Mouse (Mus musculus) mouse embryonic stem cell (cell line): ENCODE results near the gene Ankrd23.

Experiments
- in situ Hi-C, 2 experiments: fragments of 300-500 bp; cut with MboI; formaldehyde crosslinking; loops; 1 replicate in 1 of 2; 3 replicates in 1 of 2; pipeline ENCODE4 v1.14.3; 2019 to 2020; ENCODE audit warnings: low sequenced_read_pairs in 2 of 2, low pct_unique_long_range_greater_than_20kb in 1 of 2, mixed read lengths in 1 of 2; ENCODE audit not compliant: unreplicated experiment in 1 of 2

Gene Ankrd23

DNA sequence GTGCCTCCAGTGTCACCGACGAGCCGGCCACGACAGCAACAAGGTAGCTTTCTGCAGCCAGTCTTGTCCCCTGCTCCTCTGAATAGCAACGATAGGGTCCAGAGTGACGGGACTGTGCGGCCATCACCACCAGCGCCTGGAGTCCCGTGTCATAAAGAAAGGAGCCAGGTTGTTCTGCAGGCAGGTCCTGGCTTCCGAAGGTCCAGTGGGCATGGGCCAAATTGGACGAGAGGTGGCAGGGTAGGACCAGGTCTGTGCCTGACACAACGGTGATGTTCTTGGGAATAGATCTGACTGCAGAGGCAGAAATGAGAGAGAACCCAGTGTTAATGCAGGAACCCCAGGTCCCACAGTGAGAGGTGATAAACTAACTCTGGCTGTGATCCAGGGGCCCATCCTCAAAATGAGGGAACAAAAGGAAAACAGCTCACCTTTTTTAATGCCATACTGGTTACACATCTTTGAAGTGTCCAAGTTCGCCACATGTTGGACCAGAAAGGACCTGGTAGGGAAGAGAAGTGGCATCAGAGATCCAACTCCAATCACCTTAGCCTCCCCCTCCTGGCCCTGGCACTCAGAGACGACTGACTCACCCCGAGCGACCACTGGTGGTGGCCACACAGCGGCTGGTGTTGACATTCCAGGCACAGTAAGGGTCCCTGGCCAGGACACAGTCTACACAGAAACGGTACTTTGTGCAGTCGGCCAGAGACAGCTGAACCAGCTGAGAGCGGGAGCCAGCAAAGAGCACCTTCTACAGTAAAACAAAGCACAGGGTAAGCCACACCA, 13.6 kb upstream of the Ankrd23 start:
- in situ Hi-C loops, result loop anchor here in 1 of 2 experiments (10.0 kb wide), 1 partner anchor 65 kb away; no protein-coding TSS in a partner anchor

DNA sequence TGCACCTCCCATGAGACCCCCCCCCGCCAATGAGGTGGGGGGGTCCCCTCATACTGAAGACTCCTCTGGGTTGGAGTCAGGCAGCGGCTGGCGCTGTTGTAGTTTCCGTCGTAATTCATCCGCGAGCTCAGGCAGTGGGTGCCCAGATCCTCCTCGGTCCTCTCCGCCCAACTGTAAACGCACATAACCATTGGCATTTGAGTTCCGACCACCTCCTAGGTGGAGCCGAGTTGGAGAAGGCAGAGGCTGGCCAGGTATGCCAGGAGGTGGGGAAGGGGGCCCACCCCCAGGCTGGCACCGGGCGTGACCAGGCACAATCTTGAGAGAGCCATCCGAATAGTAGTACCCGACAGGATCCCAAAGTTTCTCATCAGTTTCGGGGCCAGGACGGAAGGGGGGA, 12.8 kb upstream of the Ankrd23 start:
- in situ Hi-C loops, result loop anchor here (10.0 kb wide), 2 partner anchors 185 to 195 kb away; no protein-coding TSS in a partner anchor

DNA sequence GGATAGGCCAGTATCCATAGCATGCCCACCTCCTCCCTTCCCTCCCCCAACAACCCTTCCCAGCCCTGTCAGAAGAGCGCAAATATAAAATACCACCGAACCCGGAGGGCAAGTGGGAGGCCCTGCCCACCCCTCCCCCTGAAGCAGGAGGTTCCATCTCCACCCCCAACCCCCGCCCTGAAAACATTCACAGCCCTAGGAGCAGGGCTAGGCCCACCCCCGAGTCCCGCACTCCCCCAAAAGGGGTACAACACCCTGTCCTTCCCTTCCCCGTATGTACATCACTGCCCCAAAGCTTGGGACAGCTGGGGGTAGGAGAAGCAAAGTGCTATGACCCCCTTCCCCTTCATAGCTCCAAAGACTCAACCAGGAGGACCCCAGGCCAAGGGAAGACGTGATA, 12.1 kb upstream of the Ankrd23 start:
- in situ Hi-C loops, result loop anchor here (10.0 kb wide), 2 partner anchors 186 to 196 kb away; no protein-coding TSS in a partner anchor

DNA sequence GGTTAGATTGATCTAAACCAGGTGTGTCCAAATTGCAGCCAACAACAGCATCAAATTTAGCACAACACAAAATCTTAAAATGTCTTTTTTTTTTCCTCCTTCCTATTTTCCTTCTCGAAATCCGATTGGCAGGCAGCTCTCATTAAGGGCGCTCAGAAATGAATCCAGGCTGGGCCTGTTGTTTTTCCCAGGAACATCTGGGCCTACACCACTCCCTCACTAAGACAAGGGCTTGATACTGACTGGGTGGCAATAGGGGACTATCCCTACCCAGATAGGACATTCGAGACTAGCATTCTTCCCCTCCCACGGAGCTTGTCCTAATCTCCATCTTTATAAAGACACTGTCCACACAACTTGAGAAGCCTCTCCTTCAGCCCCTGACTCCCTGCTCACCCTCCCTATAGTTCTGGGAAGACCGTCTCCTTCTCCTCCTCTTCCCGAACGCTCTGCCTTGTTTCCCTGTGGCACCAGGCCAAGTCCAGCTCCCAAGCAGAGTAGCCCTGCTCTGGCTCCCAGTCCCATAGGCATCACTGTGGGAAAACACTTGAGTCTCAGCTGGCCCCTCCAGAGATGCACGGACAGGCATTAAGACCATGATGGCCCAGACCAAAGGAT, 11.4 kb upstream of the Ankrd23 start:
- in situ Hi-C loops, result loop anchor here (10.0 kb wide), 2 partner anchors 187 to 197 kb away; no protein-coding TSS in a partner anchor

DNA sequence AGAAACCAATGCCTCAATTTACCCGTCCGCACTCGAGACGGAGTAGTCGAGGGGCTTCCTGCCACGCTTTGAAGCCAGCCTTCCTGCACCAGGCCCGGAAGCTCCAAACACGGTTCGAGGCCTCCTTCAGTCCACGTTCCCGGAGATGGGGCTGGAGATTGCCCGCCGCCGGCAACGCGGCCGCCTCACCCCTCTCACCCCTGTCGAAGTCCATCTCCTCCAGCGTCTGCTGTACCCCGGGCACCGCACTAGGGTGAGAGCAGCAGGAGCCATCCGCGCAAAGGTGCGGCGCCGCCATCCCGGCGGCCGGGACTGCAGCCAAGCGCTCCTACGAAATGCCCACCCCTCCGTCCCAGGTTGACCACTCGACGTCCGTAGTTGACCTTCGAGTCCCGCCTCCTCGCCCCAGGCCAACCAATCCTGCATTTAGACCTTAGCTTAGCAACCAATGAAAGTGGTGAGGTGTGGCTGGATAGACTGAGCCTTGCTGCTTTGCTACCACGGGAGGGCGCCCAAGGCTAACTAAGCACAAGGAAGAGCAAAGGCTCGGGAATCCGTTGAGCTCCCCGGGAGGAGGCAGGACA, 10.3 kb upstream of the Ankrd23 start, which contains the start of gene Ankrd39:
Ankrd39 (minus strand) TSS at position 558 of the 584 bp plus-strand sequence.
- in situ Hi-C loops, result loop anchor here (10.0 kb wide), 2 partner anchors 188 to 198 kb away; no protein-coding TSS in a partner anchor

DNA sequence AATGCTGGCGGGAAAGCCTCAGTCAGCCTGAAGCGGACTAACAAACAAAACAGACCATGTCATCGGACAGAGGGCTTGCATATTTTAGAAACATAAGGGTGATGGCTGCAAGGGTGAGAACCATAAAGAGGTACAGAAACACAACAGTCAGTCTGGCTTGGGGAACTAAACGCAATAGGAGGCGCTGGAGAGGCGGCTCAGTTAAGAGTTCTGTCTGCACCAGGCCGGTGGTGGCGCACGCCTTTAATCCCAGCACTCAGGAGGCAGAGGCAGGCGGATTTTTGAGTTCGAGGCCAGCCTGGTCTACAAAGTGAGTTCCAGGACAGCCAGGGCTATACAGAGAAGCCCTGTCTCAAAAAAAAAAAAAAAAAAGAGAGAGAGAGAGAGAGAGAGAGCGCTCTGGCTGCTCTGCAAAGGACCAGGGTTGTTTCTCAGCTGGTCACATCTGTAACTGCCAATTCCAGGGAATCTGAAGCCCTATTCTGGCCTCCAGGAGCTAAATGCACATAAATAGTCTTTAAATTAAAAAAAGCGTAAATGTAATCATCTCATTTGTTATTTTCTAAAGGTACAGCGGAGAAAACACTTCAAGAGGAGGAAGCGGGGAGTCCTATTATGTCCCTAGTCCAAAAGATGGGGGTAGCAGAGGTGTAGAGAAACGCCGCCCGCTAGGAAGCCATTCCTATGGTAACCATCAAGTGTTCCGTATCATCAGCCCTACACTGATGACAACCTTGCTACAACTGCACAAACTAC, 9.3 kb upstream of the Ankrd23 start:
- in situ Hi-C loops, result loop anchor here (10.0 kb wide), 2 partner anchors 189 to 199 kb away; no protein-coding TSS in a partner anchor

DNA sequence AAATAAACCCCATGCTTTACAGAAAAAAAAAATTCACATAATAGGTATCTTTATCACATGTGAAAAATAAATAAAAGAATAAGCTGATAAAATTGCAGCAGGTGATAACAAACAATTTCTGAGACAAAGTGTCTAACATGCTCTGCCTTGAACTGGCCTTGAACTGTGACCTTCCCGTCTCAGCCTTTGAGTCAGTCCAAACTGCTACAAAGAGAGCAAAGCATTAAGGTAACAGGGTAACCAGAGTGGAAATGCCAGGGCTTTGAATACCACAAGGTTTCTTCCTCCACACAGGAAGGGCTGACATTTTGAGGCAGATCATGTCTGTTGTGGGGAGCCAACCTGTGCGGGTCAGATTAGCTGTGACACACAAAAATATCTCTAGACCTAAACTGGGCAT, 8.7 kb upstream of the Ankrd23 start:
- in situ Hi-C loops, result loop anchor here (10.0 kb wide), 2 partner anchors 189 to 199 kb away; no protein-coding TSS in a partner anchor

DNA sequence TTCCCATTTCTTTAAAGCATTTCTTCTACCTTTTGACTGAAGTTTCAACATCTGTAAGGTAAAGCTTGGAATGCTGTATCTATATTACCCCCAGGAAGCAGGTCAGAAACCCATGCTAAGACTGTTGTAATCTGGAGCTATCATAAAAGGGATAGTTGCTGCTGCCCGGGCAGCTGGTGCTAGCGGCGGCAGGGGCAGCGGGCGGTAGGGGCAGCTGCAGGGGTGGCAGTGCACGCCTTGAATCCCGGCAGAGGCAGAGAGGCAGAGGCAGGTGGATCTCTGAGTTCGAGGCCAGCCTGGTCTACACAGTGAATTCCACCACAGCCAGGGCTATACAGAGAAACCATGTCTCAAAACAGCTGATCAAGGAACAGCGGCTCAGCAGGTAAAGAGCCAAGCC, 6.2 kb upstream of the Ankrd23 start:
- in situ Hi-C loops, result loop anchor here (10.0 kb wide), 2 partner anchors 192 to 202 kb away; no protein-coding TSS in a partner anchor

DNA sequence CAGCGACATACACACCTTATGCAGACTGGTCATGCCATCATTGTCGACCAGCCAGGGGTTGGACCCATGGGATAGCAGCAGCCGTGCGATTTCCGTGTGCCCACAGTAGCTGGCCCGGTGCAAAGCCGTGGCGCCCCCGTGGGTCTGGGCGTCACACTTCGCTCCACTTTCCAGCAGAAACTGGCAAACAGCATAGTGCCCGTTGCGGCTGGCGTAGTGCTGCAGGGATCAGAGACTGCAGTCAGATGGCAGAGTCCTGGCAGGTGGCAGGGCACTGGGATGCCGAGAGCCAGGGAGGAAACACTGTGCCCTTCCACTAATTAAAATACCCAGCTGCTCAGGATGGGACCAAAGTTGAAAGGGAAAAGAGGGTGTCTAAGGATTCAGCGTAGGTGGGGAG, 5.2 kb upstream of the Ankrd23 start:
- in situ Hi-C loops, result loop anchor here (10.0 kb wide), 2 partner anchors 193 to 203 kb away; no protein-coding TSS in a partner anchor

DNA sequence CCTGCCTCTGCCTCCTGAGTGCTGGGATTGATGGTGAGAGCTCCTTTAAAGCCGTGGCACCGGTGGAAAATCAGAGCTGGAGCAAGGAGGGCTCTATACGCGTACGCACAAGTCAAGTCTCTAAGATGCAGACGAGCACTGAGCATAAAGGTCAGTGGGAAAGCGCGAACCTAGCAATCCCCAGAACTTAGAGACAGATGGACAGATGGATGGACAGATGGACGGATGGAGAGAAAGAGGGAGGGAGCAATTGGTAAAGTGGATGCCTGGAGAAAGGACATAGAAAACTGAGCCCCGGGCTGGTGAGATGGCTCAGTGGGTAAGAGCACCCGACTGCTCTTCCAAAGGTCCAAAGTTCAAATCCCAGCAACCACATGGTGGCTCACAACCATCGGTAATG, 4.1 kb upstream of the Ankrd23 start:
- in situ Hi-C loops, result loop anchor here (10.0 kb wide), 2 partner anchors 194 to 204 kb away; no protein-coding TSS in a partner anchor

DNA sequence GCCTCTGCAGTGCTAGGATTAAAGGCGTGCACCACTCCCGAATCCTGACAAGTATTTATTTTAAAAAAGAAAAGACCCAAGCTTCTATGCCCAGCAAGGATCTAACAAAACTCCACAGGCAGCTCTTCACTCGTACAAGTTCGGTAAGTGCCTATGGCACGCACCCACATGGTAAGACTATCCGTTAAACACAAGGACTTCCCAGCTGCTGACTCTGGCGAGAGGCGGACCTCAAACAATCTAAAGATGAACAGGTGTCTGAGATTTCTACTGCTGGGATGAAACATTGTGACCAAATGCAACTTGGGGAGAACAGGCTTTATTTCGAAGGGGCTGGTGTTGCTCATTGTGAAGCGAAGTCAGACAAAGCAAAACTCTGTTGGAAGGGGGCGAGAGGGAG, 3.4 kb upstream of the Ankrd23 start:
- in situ Hi-C loops, result loop anchor here (10.0 kb wide), 2 partner anchors 195 to 205 kb away; no protein-coding TSS in a partner anchor

DNA sequence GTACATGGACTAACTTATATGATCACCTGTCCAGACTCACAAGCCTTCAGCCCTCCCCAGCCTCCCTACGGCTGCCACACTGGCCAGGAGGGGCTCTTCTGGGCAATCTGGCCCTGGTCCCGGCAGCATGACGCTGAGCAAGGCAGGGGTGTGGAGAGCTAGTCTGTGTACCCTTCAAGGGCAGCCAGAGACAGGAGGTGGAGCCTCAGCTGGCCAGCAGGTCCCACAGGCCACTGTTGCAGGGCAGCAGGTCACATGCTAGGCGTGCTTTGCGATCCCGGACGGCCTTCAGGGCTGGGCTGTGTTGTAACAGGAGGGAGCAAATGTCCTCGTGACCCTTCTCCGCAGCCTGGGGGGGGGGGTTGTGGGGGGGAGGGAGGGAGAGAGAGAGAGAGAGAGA, 2.5 kb upstream of the Ankrd23 start, which contains the start of gene Gm42417:
Gm42417 (minus strand) TSS at position 244 of the 400 bp plus-strand sequence.
- in situ Hi-C loops, result no loop called here

DNA sequence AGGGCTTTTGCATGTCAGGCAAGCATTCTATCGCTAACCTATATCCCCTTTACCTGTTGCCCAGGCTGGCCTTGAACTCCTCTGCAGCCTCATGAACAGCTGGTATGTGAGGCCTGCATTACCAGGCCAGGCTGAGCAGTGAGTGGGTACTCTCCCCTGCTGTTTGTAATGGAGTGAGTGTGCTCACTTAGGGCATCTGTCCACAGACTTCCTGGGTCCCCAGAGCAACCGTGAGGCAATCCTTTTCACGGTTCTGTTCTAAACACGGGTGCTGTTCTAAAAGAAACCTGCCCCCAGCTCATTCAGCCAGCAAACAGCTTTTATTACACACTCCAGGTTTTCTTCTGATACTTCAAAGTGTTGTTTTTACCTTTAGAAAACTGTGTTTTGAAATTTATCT, 2.0 kb upstream of the Ankrd23 start:
- in situ Hi-C loops, result no loop called here

DNA sequence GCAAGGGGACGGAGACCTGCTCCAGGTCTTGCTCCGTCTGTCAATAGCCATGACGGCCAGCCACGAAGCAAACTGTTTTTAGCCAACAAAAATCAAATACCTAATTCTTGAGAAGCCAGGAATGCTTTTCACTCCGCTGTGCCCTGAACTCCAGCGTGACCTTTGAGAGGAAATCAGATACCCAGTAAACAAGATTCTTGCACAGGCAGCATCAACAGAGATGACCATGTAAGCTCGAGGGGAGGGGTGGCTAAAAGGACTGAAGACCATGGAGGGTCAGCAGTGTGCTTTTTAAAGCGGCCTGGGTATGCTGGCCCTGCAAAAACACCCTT, 320 bp downstream of the Ankrd23 start:
- in situ Hi-C loops, result no loop called here

DNA sequence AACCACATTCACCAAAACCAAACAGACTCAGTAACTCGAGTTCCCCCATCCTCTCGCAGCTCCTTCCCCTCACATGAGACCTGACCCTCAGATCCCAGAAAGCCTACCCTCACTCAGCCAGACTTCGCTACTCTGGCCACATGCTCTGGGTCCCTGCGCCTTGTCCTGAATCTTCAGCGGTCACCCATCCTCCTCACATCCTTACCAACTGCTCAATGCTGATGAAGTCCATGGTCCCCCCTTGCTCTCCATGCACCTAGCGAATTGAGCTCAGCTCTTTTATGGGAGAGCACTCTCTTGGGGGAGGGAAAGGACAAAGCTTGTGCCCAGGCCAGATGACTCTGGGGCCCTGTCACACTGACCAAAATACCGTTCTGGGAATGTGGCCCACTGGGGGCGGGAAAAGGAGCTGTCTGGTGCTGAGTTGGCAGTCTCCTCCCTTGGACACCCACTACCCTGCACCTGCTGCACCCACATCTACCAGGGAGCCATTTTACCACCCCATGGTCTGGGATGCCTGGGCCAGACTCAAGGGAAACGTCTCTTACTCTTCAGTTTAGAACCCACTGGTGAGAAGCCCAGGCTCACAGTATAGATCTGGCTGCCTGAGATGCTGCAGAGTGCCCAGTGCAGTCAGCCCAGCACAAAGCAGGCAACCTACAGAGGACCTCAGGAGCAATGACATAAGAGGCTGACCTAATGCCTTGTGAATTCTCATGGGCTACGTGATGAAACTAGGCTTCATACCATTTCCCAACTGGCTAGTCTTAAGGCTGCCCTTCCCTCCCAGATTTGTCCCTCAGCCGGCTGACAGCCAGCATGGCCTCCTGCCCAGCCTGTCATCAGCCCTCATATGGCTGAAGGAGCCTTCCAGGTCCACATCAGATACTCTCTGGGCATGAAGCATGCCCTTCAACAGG, 946 bp downstream of the Ankrd23 start:
- in situ Hi-C loops, result no loop called here

DNA sequence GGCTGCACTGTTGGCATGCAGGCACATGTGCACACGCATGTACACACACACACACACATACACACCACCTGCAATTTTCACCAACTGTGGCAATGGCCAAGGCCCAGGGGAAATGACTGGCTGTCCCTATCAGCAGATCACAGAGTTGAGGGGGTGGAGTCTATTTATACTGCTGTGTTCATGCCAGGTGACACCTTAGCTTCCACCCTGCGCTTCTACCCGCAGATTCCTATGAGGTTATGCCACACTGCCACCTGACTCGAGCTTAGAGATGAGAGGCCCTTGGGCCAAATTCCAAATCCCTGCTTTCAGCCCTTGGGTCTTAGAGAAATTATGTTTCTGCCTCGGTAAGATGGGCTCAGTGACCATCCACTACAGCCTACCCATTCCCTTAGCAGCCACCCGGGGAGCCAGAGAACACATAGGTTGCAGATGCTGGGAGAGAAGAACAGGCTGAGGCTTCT, 2.1 kb downstream of the Ankrd23 start:
- in situ Hi-C loops, result no loop called here

DNA sequence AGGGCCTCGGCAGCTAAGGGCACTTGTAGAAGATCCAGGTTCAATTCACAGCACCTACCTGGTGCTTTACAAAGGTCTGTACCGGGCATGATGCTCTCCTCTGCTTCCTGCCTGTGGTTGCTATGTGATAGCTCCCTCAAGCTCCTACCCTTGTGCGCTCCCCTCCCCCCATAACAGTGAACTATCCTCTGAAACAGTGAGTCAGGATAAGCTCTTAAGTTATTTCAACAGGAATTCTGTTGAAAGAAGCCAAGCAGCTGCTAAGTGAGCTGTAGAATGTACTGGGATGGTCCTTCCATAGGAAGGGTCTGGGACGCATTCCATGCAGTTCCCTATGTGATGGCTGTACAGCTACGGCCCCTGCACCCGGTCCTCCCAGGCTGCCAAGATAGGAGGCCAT, 3.1 kb downstream of the Ankrd23 start:
- in situ Hi-C loops, result no loop called here
